Mouse (Mus musculus): ENCODE results near the gene Cyp2e1.

GRCm38 (mm10) chr7:140821305-140821652, 57.7 kb downstream of the Cyp2e1 start:
- no peak for TF ChIP-seq CTCF (IDR thresholded peaks at IDR 0.05; ENCODE audit: low read depth, low read length)
- TF ChIP-seq POLR2A (IDR thresholded peaks at IDR 0.05; ENCODE audit: insufficient read depth, low read length) = no peak
